Mouse (Mus musculus): ENCODE measurements around the gene Vps13c.

DNA sequence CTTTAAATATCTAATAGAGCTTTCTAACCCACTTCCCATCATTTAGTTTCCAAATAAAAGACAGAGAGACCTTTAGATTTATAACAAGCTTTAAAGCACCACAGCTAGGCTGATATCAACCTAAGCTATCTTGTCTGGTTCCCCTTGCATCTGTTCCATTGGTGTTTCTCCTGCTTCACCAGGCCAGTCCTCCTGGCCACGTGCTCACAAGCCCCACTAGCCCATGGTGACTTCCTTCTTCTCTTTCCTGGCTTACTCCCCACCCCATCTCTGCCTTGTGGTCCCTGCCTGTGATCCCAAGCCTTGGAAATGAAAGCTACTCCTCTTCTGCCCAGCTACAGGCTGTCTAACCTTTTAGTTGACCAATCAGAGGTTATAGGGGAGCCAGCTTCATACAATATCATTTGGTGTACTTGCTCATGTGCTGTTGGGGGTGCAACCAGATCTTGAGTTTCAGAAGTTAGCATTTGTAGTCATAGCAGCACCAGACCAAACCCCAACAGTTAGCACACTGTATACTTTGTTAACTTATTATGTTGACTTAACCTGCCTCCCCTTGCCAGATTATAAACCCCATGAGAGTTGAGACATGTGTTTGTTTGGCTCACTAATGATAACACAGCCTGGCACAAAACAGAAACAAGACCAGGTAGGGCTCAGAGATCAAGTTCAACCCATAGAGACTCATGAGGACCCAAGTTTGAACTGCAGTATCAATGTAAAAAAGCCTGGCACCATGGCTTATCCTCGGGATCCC, 23.8 kb upstream of the Vps13c start:
- TF ChIP-seq CTCF (IDR thresholded peaks at IDR 0.05; ENCODE audit: extremely low read depth, insufficient read length, insufficient replicate concordance, low read depth, low read length) (no peak), POLR2A (IDR thresholded peaks at IDR 0.05; ENCODE audit: low read depth, low read length) (no peak)
